Mouse (Mus musculus) ovary, postnatal 10 days (tissue): Measurements from ENCODE around the gene Mad1l1.

ENCODE experiments used
- DNase-seq: peaks from one replicate; pipeline ENCODE4 v3.0.0; 2022; ENCODE audit warnings: low spot score

Mad1l1 gene

GRCm38 (mm10) chr5:140089263-140089662, 232.1 kb downstream of the Mad1l1 start:
- DNase-seq = no peak

GRCm38 (mm10) chr5:140087242-140087641, 234.1 kb downstream of the Mad1l1 start:
- no peak for DNase-seq

GRCm38 (mm10) chr5:140084341-140084740, 237.0 kb downstream of the Mad1l1 start:
- DNase-seq = no peak

GRCm38 (mm10) chr5:140083911-140084310, 237.4 kb downstream of the Mad1l1 start:
- no peak for DNase-seq

- no peak for DNase-seq
Measured at GRCm38 (mm10) chr5:140082204-140082812, 239.0 kb downstream of the Mad1l1 start.

- no peak for DNase-seq
Measured at GRCm38 (mm10) chr5:140081084-140081483, 240.3 kb downstream of the Mad1l1 start.

- no peak for DNase-seq
Measured at GRCm38 (mm10) chr5:140079511-140079910, 241.8 kb downstream of the Mad1l1 start.

- DNase-seq = no peak
Measured at GRCm38 (mm10) chr5:140078406-140078805, 242.9 kb downstream of the Mad1l1 start.

- no peak for DNase-seq
Measured at GRCm38 (mm10) chr5:140076438-140076837, 244.9 kb downstream of the Mad1l1 start.

- DNase-seq = no peak
Measured at GRCm38 (mm10) chr5:140073671-140074116, 247.7 kb downstream of the Mad1l1 start.

GRCm38 (mm10) chr5:140073148-140073670, 248.1 kb downstream of the Mad1l1 start:
- DNase-seq = no peak

- DNase-seq = no peak
Measured at GRCm38 (mm10) chr5:140068506-140068905, 252.8 kb downstream of the Mad1l1 start.

GRCm38 (mm10) chr5:140068051-140068450, 253.3 kb downstream of the Mad1l1 start:
- DNase-seq = no peak

GRCm38 (mm10) chr5:140066769-140067168, 254.6 kb downstream of the Mad1l1 start:
- DNase-seq = no peak

GRCm38 (mm10) chr5:140066281-140066680, 255.1 kb downstream of the Mad1l1 start:
- no peak for DNase-seq

GRCm38 (mm10) chr5:140065281-140065945, 255.9 kb downstream of the Mad1l1 start:
- no peak for DNase-seq

- DNase-seq = no peak
Measured at GRCm38 (mm10) chr5:140064521-140064920, 256.8 kb downstream of the Mad1l1 start.

- DNase-seq = no peak
Measured at GRCm38 (mm10) chr5:140062828-140063227, 258.5 kb downstream of the Mad1l1 start.

GRCm38 (mm10) chr5:140062316-140062715, 259.0 kb downstream of the Mad1l1 start:
- no peak for DNase-seq

- DNase-seq = no peak
Measured at GRCm38 (mm10) chr5:140061296-140061879, 260.0 kb downstream of the Mad1l1 start.

- DNase-seq = no peak
Measured at GRCm38 (mm10) chr5:140056291-140056690, 265.1 kb downstream of the Mad1l1 start.

GRCm38 (mm10) chr5:140055431-140055830, 265.9 kb downstream of the Mad1l1 start:
- DNase-seq = no peak

GRCm38 (mm10) chr5:140053626-140054025, 267.7 kb downstream of the Mad1l1 start:
- no peak for DNase-seq
